Mouse (Mus musculus) gastrocnemius, adult 18-20 months (tissue): ENCODE data around the gene Ttc3. TPM values are rescaled to one million over a fixed set of nuclear protein-coding genes. Genes with fewer than 3 reads are reported as not detected.
"Not testable (repeated sequence)": the region's sequence is repeated elsewhere in the genome, so short reads cannot be mapped to it uniquely, and the experiment has no call there.

ENCODE experiments used
- DNase-seq: peaks from one replicate; pipeline ENCODE4 v3.0.0; 2021; ENCODE audit warnings: low spot score
- total RNA-seq, 2 experiments: library from RNA; stranded (reverse); gene quantifications; 2 replicates each; pipeline ENCODE4 v1.2.3; 2021

Ttc3 gene
- total RNA-seq, 2 experiments from 2014 or later = 59.4 to 61.8 TPM

GRCm38 (mm10) chr16:94497176-94497575 is 126.8 kb downstream of the Ttc3 start:
- not testable (repeated sequence) for DNase-seq

DNA sequence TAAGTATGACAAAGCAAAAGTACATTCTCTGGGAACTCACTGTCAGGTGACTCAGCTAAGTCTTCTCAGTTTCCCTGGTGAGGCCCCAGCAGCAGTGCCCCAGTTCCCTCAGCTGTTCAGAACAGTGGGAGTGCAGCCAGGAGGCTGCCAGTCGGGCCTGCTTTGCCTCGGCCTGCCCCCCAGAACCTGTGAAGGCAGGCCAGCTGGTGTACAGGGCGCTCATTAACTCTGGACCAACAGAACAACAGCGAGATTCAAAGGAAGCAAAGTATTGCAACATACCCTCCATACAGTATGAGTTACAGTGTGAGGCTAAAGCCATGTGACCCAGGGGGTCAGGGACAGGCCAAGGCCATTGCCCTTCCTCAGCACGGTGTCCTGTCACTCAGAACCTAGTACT is 127.5 kb downstream of the Ttc3 start:
- DNase-seq = peak; percentile 67

GRCm38 (mm10) chr16:94504192-94504591 is 133.8 kb downstream of the Ttc3 start:
- DNase-seq = no peak

- DNase-seq = no peak
Observed at GRCm38 (mm10) chr16:94507071-94507470, 136.7 kb downstream of the Ttc3 start.

GRCm38 (mm10) chr16:94508769-94509168 is 138.4 kb downstream of the Ttc3 start:
- DNase-seq = no peak

GRCm38 (mm10) chr16:94509983-94510382 is 139.6 kb downstream of the Ttc3 start:
- DNase-seq = no peak

GRCm38 (mm10) chr16:94517606-94518005 is 147.2 kb downstream of the Ttc3 start:
- DNase-seq = no peak

Other genes starting within 250 kb of the Ttc3 start
- gene Hlcs, start 57.0 kb upstream of the Ttc3 start, total RNA-seq = 10 to 100 TPM in 1 of 2 experiments, 1 to 10 TPM in 1; 9.8 to 10.8 TPM
- 1 to 10 TPM in 1 of 2 experiments, under 1 TPM in 1; 0.43 to 1.4 TPM for gene Ripply3, start 42.2 kb upstream of the Ttc3 start, total RNA-seq
- gene Pigp, start 1.2 kb downstream of the Ttc3 start, total RNA-seq = 100 to 1,000 TPM; 165 to 185 TPM
- gene Vps26c, start 156.2 kb downstream of the Ttc3 start, total RNA-seq = 10 to 100 TPM in 1 of 2 experiments, 1 to 10 TPM in 1; 8.9 to 10.6 TPM
- gene Dyrk1a, start 199.4 kb downstream of the Ttc3 start, total RNA-seq = 100 to 1,000 TPM in 1 of 2 experiments, 10 to 100 TPM in 1; 96.7 to 105 TPM